Mouse (Mus musculus) midbrain, embryonic 11.5 days (tissue): Measurements from ENCODE around the gene Hivep2. TPM values are rescaled to one million over a fixed set of nuclear protein-coding genes. Genes with fewer than 3 reads are reported as not detected.

Experiments used
- ATAC-seq: fragments of 200-750 bp; cut with Nextera tagmentation; 2 replicates; pipeline ENCODE4 v1.8.0; 2017; ENCODE audit warnings: moderate TSS enrichment, moderate library complexity; ENCODE audit not compliant: low FRiP score
- DNase-seq: peaks from one replicate; pipeline ENCODE4 v3.0.0; 2015; ENCODE audit warnings: low spot score; ENCODE audit errors: missing footprints
- H3K27ac ChIP-seq: fragments of 300-500 bp; sonication (generic); 2 replicates; pipeline ENCODE4 v1.5.1; 2014; ENCODE audit warnings: low read depth, low read length
- H3K27me3 ChIP-seq: fragments of 300-500 bp; sonication (generic); 2 replicates; pipeline ENCODE4 v1.6.1; 2014; ENCODE audit warnings: mild to moderate bottlenecking, low read length, moderate library complexity, mixed read lengths; ENCODE audit not compliant: control insufficient read depth, insufficient read depth
- H3K36me3 ChIP-seq: fragments of 300-500 bp; sonication (generic); 2 replicates; pipeline ENCODE4 v1.6.1; 2014; ENCODE audit warnings: mild to moderate bottlenecking, low read length, moderate library complexity, mixed read lengths; ENCODE audit not compliant: control insufficient read depth, insufficient read depth
- H3K4me1 ChIP-seq: fragments of 300-500 bp; sonication (generic); 2 replicates; pipeline ENCODE4 v1.6.1; 2014; ENCODE audit warnings: low read length; ENCODE audit not compliant: control insufficient read depth, insufficient read depth
- H3K4me2 ChIP-seq: fragments of 300-500 bp; sonication (generic); 2 replicates; pipeline ENCODE4 v1.6.1; 2014; ENCODE audit warnings: mild to moderate bottlenecking, moderate library complexity
- H3K4me3 ChIP-seq: fragments of 300-500 bp; sonication (generic); 2 replicates; pipeline ENCODE4 v1.5.1; 2014; ENCODE audit warnings: low read depth, low read length
- H3K9ac ChIP-seq: fragments of 300-500 bp; sonication (generic); 2 replicates; pipeline ENCODE4 v1.6.1; 2014; ENCODE audit warnings: low read length
- H3K9me3 ChIP-seq: fragments of 300-500 bp; sonication (generic); 2 replicates; pipeline ENCODE4 v1.6.1; 2016; ENCODE audit warnings: low read length; ENCODE audit not compliant: control insufficient read depth
- WGBS: fragments of 180-500 bp; shearing (Covaris S2); extraction: QIAGEN DNeasy Blood & Tissue Kit; methylation state at CpG from one replicate; pipeline ENCODE4 v1.1.7; 2014; 5-methylcytosine and 5-hydroxymethylcytosine counted together
- polyA plus RNA-seq: library from polyadenylated mRNA; unstranded; fragments of >200 nt; fragmentation: Nextera tagmentation; extraction: Ambion mirVana; gene quantifications from 2 replicates; pipeline ENCODE4 v1.2.1, GENCODE M21; 2014

The Hivep2 gene
- polyA plus RNA-seq, 1 experiment from 2014 or later, result 5.4 TPM

- H3K27ac ChIP-seq, result no peak overlapping the region
- 92% methylated on average over 7 of the region's 7 CpGs for WGBS
- no peaks in the 10 kb centered on the region for H3K36me3 ChIP-seq
- H3K4me2 ChIP-seq, result no peak overlapping the region
- no peak overlapping the region for H3K4me3 ChIP-seq
- ATAC-seq (no peak), DNase-seq (no peak)
- H3K9ac ChIP-seq, result no peak overlapping the region
- no peaks in the 10 kb centered on the region for H3K9me3 ChIP-seq
- no peaks in the 10 kb centered on the region for H3K27me3 ChIP-seq
- 0 out of 2 replicates have a peak, but pooled peaks cover 2% of the 10 kb centered on the region for H3K4me1 ChIP-seq
These were observed 59.1 kb downstream of the Hivep2 start for GRCm38 (mm10) chr10:14024971-14025370.

GRCm38 (mm10) chr10:14027751-14028150 is 61.9 kb downstream of the Hivep2 start:
- H3K9ac ChIP-seq, result no peak overlapping the region
- no peak overlapping the region for H3K4me2 ChIP-seq
- no peaks in the 10 kb centered on the region for H3K27me3 ChIP-seq
- no peaks in the 10 kb centered on the region for H3K9me3 ChIP-seq
- no peaks in the 10 kb centered on the region for H3K4me1 ChIP-seq
- H3K4me3 ChIP-seq, result no peak overlapping the region
- DNase-seq (peak; percentile 31), ATAC-seq (no peak)
- WGBS, result 82% methylated on average over 1 of the region's 1 CpGs
- H3K27ac ChIP-seq, result no peak overlapping the region
- H3K36me3 ChIP-seq, result no peaks in the 10 kb centered on the region

GRCm38 (mm10) chr10:14028956-14029355 is 63.1 kb downstream of the Hivep2 start:
- no peak for ATAC-seq
- no peaks in the 10 kb centered on the region for H3K9me3 ChIP-seq
- H3K9ac ChIP-seq, result no peak overlapping the region
- H3K27ac ChIP-seq, result no peak overlapping the region
- peak; percentile 47 for DNase-seq
- H3K27me3 ChIP-seq, result no peaks in the 10 kb centered on the region
- 93% methylated on average over 7 of the region's 7 CpGs for WGBS
- no peak overlapping the region for H3K4me2 ChIP-seq
- no peaks in the 10 kb centered on the region for H3K36me3 ChIP-seq
- H3K4me3 ChIP-seq, result no peak overlapping the region
- no peaks in the 10 kb centered on the region for H3K4me1 ChIP-seq

GRCm38 (mm10) chr10:14030458-14031035 is 64.7 kb downstream of the Hivep2 start:
- WGBS, result 93% methylated on average over 14 of the region's 14 CpGs
- Histone ChIP-seq H3K9ac (no peak overlapping the region), H3K4me3 (no peak overlapping the region), H3K4me2 (no peak overlapping the region), H3K9me3 (no peaks in the 10 kb centered on the region), H3K27me3 (no peaks in the 10 kb centered on the region), H3K27ac (no peak overlapping the region), H3K4me1 (no peaks in the 10 kb centered on the region), H3K36me3 (no peaks in the 10 kb centered on the region)
- ATAC-seq (no peak), DNase-seq (no peak)

- ATAC-seq (no peak), DNase-seq (peak; percentile 53)
- H3K9ac ChIP-seq, result no peak overlapping the region
- H3K36me3 ChIP-seq, result no peaks in the 10 kb centered on the region
- no peaks in the 10 kb centered on the region for H3K27me3 ChIP-seq
- H3K9me3 ChIP-seq, result no peaks in the 10 kb centered on the region
- no peak overlapping the region for H3K4me3 ChIP-seq
- H3K4me2 ChIP-seq, result no peak overlapping the region
- H3K4me1 ChIP-seq, result no peaks in the 10 kb centered on the region
- no peak overlapping the region for H3K27ac ChIP-seq
- 95% methylated on average over 2 of the region's 2 CpGs for whole genome bisulfite sequencing
These were observed 66.7 kb downstream of the Hivep2 start for GRCm38 (mm10) chr10:14032532-14032931.

- DNase-seq, result peak; percentile 47
- Histone ChIP-seq H3K4me1 (no peaks in the 10 kb centered on the region), H3K27me3 (no peaks in the 10 kb centered on the region), H3K36me3 (no peaks in the 10 kb centered on the region), H3K4me3 (no peak overlapping the region), H3K4me2 (no peak overlapping the region), H3K27ac (no peak overlapping the region), H3K9me3 (no peaks in the 10 kb centered on the region), H3K9ac (no peak overlapping the region)
- no peak for ATAC-seq
- WGBS, result 88% methylated on average over 7 of the region's 7 CpGs
These were observed 68.2 kb downstream of the Hivep2 start for GRCm38 (mm10) chr10:14034046-14034445.

- Histone ChIP-seq H3K27me3 (no peaks in the 10 kb centered on the region), H3K9me3 (no peaks in the 10 kb centered on the region), H3K36me3 (no peaks in the 10 kb centered on the region), H3K9ac (no peak overlapping the region), H3K4me3 (no peak overlapping the region), H3K4me1 (no peaks in the 10 kb centered on the region), H3K27ac (no peak overlapping the region), H3K4me2 (no peak overlapping the region)
- WGBS, result 91% methylated on average over 7 of the region's 7 CpGs
- no peak for ATAC-seq
- no peak for DNase-seq
These were observed 68.9 kb downstream of the Hivep2 start for GRCm38 (mm10) chr10:14034790-14035189.

- Histone ChIP-seq H3K4me2 (no peak overlapping the region), H3K36me3 (no peaks in the 10 kb centered on the region), H3K27me3 (no peaks in the 10 kb centered on the region), H3K4me1 (no peaks in the 10 kb centered on the region), H3K9ac (no peak overlapping the region), H3K27ac (no peak overlapping the region), H3K9me3 (no peaks in the 10 kb centered on the region), H3K4me3 (no peak overlapping the region)
- DNase-seq (peak; percentile 69), ATAC-seq (no peak)
- WGBS, result 62% methylated on average over 5 of the region's 5 CpGs
These were observed 69.7 kb downstream of the Hivep2 start for GRCm38 (mm10) chr10:14035607-14036006.

- H3K4me2 ChIP-seq, result no peak overlapping the region
- no peak overlapping the region for H3K9ac ChIP-seq
- H3K27ac ChIP-seq, result no peak overlapping the region
- no peak for DNase-seq
- WGBS, result 91% methylated on average over 6 of the region's 6 CpGs
- H3K4me1 ChIP-seq, result no peaks in the 10 kb centered on the region
- H3K9me3 ChIP-seq, result no peaks in the 10 kb centered on the region
- H3K27me3 ChIP-seq, result no peaks in the 10 kb centered on the region
- no peak overlapping the region for H3K4me3 ChIP-seq
- ATAC-seq, result no peak
- H3K36me3 ChIP-seq, result no peaks in the 10 kb centered on the region
These were observed 70.6 kb downstream of the Hivep2 start for GRCm38 (mm10) chr10:14036472-14036871.
